13 mouse cellular contexts compared by ENCODE assay signal in the genomic region with DNA sequence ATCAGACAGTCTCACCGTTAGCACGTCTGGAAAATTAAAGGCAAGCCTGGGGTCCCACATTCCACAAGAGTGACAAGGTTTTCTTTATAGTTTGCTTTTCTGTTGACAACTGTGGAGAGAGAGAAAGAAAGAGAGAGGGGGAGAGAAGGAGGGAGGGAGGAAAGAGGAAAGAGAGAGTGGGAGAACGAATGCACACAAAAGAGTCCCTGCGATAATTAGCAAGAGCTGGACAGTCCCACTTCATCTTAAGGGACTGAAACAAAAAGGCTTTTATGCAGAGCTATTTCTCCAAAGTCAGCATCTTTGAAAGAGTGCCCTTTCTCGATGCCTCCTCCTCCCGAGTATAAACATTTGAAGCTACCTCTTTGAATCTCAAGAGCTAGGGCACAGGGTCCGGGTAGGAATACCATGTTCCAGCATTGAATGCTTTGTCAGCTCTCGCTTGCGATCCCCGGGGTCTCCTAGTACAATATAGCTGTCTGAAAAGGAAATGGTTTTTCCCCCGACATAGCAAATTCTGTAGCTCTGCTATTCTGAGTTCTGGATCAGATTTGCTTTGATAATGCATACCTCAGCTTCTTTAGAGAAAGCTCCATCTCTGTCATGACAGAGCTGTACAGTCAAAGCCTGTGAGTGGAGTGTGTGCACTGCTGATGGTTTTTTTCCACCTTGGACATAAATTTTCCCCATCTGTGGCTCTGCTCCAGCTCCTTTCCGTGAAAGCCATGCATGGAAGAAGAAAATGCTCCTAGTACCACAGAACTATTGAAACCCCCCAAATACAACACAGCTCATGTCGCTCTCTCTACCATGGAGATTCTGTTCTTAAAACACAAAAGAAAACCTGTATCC.
DNase-seq lines count a peak whose midpoint lies in the region; ATAC-seq and TF ChIP-seq lines count a peak whose summit lies in the region.
"Had no signal": no experiment of that assay in that cellular context is flagged by ENCODE, and none has a peak within 500 bp of the region (broad histone marks: within the 10 kb centered on the region; RNA-seq: fewer than 3 reads in every experiment).

No protein-coding gene starts in this region.

- H3K4me2 ChIP-seq in intestine, embryonic 15.5 days (replicated peaks) = 0 out of 2 replicates have a peak overlapping the region, but pooled peaks have one; percentile 19
- no peak overlapping the region; the same call in 1 of the 2 replicates for H3K4me2 ChIP-seq in intestine, postnatal 0 days (replicated peaks; ENCODE audit: low read depth)
- 0 out of 2 replicates have a peak overlapping the region, but pooled peaks have one; percentile 15 for H3K4me2 ChIP-seq in embryonic facial prominence, embryonic 12.5 days (replicated peaks)
- no peak overlapping the region for H3K4me2 ChIP-seq in hindbrain, embryonic 11.5 days (replicated peaks; ENCODE audit: low read depth, low read length)
- peak overlapping the region; percentile 29 for H3K4me2 ChIP-seq in neural tube, embryonic 12.5 days (replicated peaks)
- H3K4me2 ChIP-seq: heart, embryonic 11.5 days had no signal

- no peaks in the 10 kb centered on the region for H3K27me3 ChIP-seq in intestine, embryonic 15.5 days (replicated peaks)
- H3K27me3 ChIP-seq in intestine, postnatal 0 days (replicated peaks; ENCODE audit: control insufficient read depth, insufficient read depth, low read length) = no peaks in the 10 kb centered on the region
- H3K27me3 ChIP-seq in embryonic facial prominence, embryonic 12.5 days = no peaks in the 10 kb centered on the region
- no peaks in the 10 kb centered on the region for H3K27me3 ChIP-seq in hindbrain, embryonic 11.5 days (ENCODE audit: control insufficient read depth, insufficient read depth, low read length)
- no peaks in the 10 kb centered on the region for H3K27me3 ChIP-seq in neural tube, embryonic 12.5 days (replicated peaks)

- no peak overlapping the region for H3K4me3 ChIP-seq in intestine, embryonic 15.5 days (replicated peaks)
- H3K4me3 ChIP-seq in intestine, postnatal 0 days (ENCODE audit: low read depth, low read length) = no peak overlapping the region
- no peak overlapping the region for H3K4me3 ChIP-seq in embryonic facial prominence, embryonic 12.5 days
- H3K4me3 ChIP-seq in hindbrain, embryonic 11.5 days (ENCODE audit: low read depth, low read length) = no peak overlapping the region
- H3K4me3 ChIP-seq in neural tube, embryonic 12.5 days = no peak overlapping the region
- H3K4me3 ChIP-seq in gastrocnemius, adult 2 months = no peak overlapping the region

- no peak for TF ChIP-seq CTCF in intestine, postnatal 0 days (IDR thresholded peaks at IDR 0.05; ENCODE audit: low read depth)
- TF ChIP-seq CTCF in gastrocnemius, adult 2 months (IDR thresholded peaks at IDR 0.05) = no peak

- no peaks in the 10 kb centered on the region for H3K4me1 ChIP-seq in intestine, embryonic 15.5 days (replicated peaks)
- H3K4me1 ChIP-seq in intestine, postnatal 0 days (replicated peaks; ENCODE audit: control insufficient read depth, insufficient read depth, low read length) = no peaks in the 10 kb centered on the region
- H3K4me1 ChIP-seq in embryonic facial prominence, embryonic 12.5 days = no peaks in the 10 kb centered on the region
- no peaks in the 10 kb centered on the region for H3K4me1 ChIP-seq in hindbrain, embryonic 11.5 days (replicated peaks; ENCODE audit: control insufficient read depth, insufficient read depth, low read length)
- peaks cover 8% of the 10 kb centered on the region for H3K4me1 ChIP-seq in neural tube, embryonic 12.5 days

- no peaks in the 10 kb centered on the region for H3K9me3 ChIP-seq in intestine, embryonic 15.5 days
- no peaks in the 10 kb centered on the region for H3K9me3 ChIP-seq in intestine, postnatal 0 days (ENCODE audit: control insufficient read depth)
- H3K9me3 ChIP-seq in embryonic facial prominence, embryonic 12.5 days = no peaks in the 10 kb centered on the region
- H3K9me3 ChIP-seq in hindbrain, embryonic 11.5 days (ENCODE audit: control insufficient read depth, low read length) = no peaks in the 10 kb centered on the region
- no peaks in the 10 kb centered on the region for H3K9me3 ChIP-seq in neural tube, embryonic 12.5 days

- WGBS in intestine, embryonic 15.5 days = 49% methylated on average over 13 of the region's 13 CpGs
- 68% methylated on average over 13 of the region's 13 CpGs for WGBS in intestine, postnatal 0 days
- WGBS in embryonic facial prominence, embryonic 12.5 days = 46% methylated on average over 13 of the region's 13 CpGs
- WGBS in hindbrain, embryonic 11.5 days = 41% methylated on average over 13 of the region's 13 CpGs
- 36% methylated on average over 13 of the region's 13 CpGs for WGBS in neural tube, embryonic 12.5 days

- intact Hi-C loops in gastrocnemius, adult 2 months (cut with DNase I) = no loop called here

- no peak overlapping the region for H3K27ac ChIP-seq in intestine, embryonic 15.5 days
- no peak overlapping the region for H3K27ac ChIP-seq in intestine, postnatal 0 days (ENCODE audit: low read depth, low read length)
- H3K27ac ChIP-seq in embryonic facial prominence, embryonic 12.5 days = no peak overlapping the region
- no peak overlapping the region for H3K27ac ChIP-seq in hindbrain, embryonic 11.5 days (ENCODE audit: low read depth, low read length)
- no peak overlapping the region for H3K27ac ChIP-seq in neural tube, embryonic 12.5 days
- H3K27ac ChIP-seq in gastrocnemius, adult 2 months = no peak overlapping the region

- H3K9ac ChIP-seq in intestine, embryonic 15.5 days = no peak overlapping the region
- no peak overlapping the region for H3K9ac ChIP-seq in intestine, postnatal 0 days (ENCODE audit: low read depth, low read length)
- no peak overlapping the region for H3K9ac ChIP-seq in embryonic facial prominence, embryonic 12.5 days
- H3K9ac ChIP-seq in hindbrain, embryonic 11.5 days (ENCODE audit: low read depth, low read length) = no peak overlapping the region
- H3K9ac ChIP-seq in neural tube, embryonic 12.5 days = no peak overlapping the region

- peak; percentile 18 for DNase-seq in hindbrain, embryonic 11.5 days (ENCODE audit: low spot score)
- no peak for DNase-seq in layer of hippocampus, adult 9-10 months (ENCODE audit: low spot score)
- no peak for DNase-seq in gastrocnemius, adult 2 months
- DNase-seq in layer of hippocampus, adult 11-12 months (ENCODE audit: low spot score) = no peak
- DNase-seq: B cell, adult 2 months; lung, postnatal 4 days; thymus, adult 18-20 months had no signal

- no peaks in the 10 kb centered on the region for H3K36me3 ChIP-seq in intestine, embryonic 15.5 days
- no peaks in the 10 kb centered on the region for H3K36me3 ChIP-seq in intestine, postnatal 0 days (ENCODE audit: control insufficient read depth, insufficient read depth)
- no peaks in the 10 kb centered on the region for H3K36me3 ChIP-seq in embryonic facial prominence, embryonic 12.5 days
- H3K36me3 ChIP-seq in hindbrain, embryonic 11.5 days (ENCODE audit: control insufficient read depth, insufficient read depth, low read length) = no peaks in the 10 kb centered on the region
- H3K36me3 ChIP-seq in neural tube, embryonic 12.5 days = no peaks in the 10 kb centered on the region

- ATAC-seq in intestine, embryonic 15.5 days = no peak
- ATAC-seq in intestine, postnatal 0 days = no peak
- ATAC-seq in embryonic facial prominence, embryonic 12.5 days (ENCODE audit: insufficient number of reproducible peaks, insufficient read depth, low FRiP score, low TSS enrichment) = no peak
- peak; percentile 22; the same call in 1 of the 2 replicates for ATAC-seq in hindbrain, embryonic 11.5 days (ENCODE audit: low FRiP score)
- ATAC-seq in neural tube, embryonic 12.5 days (ENCODE audit: low FRiP score, low read depth) = peak; percentile 33; the same call in 1 of the 2 replicates
- ATAC-seq: inflammation-experienced regulatory T-cells, adult 6 months had no signal

Comparison
In these comparisons a context has a peak if more than half of its experiments do, and no peak if none do; other contexts are left out.
1. H3K4me2 ChIP-seq: peak in intestine, embryonic 15.5 days (single experiment), embryonic facial prominence, embryonic 12.5 days (single experiment) and neural tube, embryonic 12.5 days (single experiment); none in intestine, postnatal 0 days (single experiment) and hindbrain, embryonic 11.5 days (single experiment).
2. ATAC-seq: peak in hindbrain, embryonic 11.5 days (single experiment) and neural tube, embryonic 12.5 days (single experiment); none in intestine, embryonic 15.5 days (single experiment), intestine, postnatal 0 days (single experiment) and embryonic facial prominence, embryonic 12.5 days (single experiment).